Mouse (Mus musculus) ES-CJ7 (cell line): Measurements from ENCODE around the gene Ubxn7.

ENCODE experiments used
- DNase-seq: peaks from one replicate; pipeline ENCODE4 v3.0.0; 2011; ENCODE audit warnings: low read depth, low spot score

Ubxn7 gene

GRCm38 (mm10) chr16:32382901-32383300 lies 50.8 kb downstream of the Ubxn7 start:
- no peak for DNase-seq

- no peak for DNase-seq
These were observed 52.8 kb downstream of the Ubxn7 start for GRCm38 (mm10) chr16:32384885-32385284.

- DNase-seq: no peak
These were observed 54.8 kb downstream of the Ubxn7 start for GRCm38 (mm10) chr16:32386826-32387225.

- DNase-seq: no peak
These were observed 57.0 kb downstream of the Ubxn7 start for GRCm38 (mm10) chr16:32389049-32389448.

- no peak for DNase-seq
These were observed 57.8 kb downstream of the Ubxn7 start for GRCm38 (mm10) chr16:32389841-32390240.

GRCm38 (mm10) chr16:32390882-32391281 lies 58.8 kb downstream of the Ubxn7 start:
- no peak for DNase-seq

- no peak for DNase-seq
These were observed 63.9 kb downstream of the Ubxn7 start for GRCm38 (mm10) chr16:32395679-32396540.

GRCm38 (mm10) chr16:32396541-32396835 lies 64.4 kb downstream of the Ubxn7 start:
- DNase-seq: no peak

GRCm38 (mm10) chr16:32398206-32398605 lies 66.1 kb downstream of the Ubxn7 start:
- DNase-seq: no peak

- no peak for DNase-seq
These were observed 68.2 kb downstream of the Ubxn7 start, which contains the start of gene Tm4sf19 for GRCm38 (mm10) chr16:32400267-32400666. Tm4sf19 (plus strand) TSS chr16:32400506.

- no peak for DNase-seq
These were observed 69.4 kb downstream of the Ubxn7 start for GRCm38 (mm10) chr16:32401335-32401965.

GRCm38 (mm10) chr16:32402818-32403217 lies 70.8 kb downstream of the Ubxn7 start:
- DNase-seq: no peak

- no peak for DNase-seq
These were observed 73.7 kb downstream of the Ubxn7 start for GRCm38 (mm10) chr16:32405716-32406115.

GRCm38 (mm10) chr16:32406671-32407070 lies 74.6 kb downstream of the Ubxn7 start:
- no peak for DNase-seq

GRCm38 (mm10) chr16:32407730-32408129 lies 75.7 kb downstream of the Ubxn7 start:
- DNase-seq: no peak

- DNase-seq: no peak
These were observed 85.4 kb downstream of the Ubxn7 start for GRCm38 (mm10) chr16:32417457-32417856.

GRCm38 (mm10) chr16:32419517-32420483 lies 87.7 kb downstream of the Ubxn7 start, which contains the start of gene Tctex1d2:
Tctex1d2 (plus strand) TSS chr16:32419702.
- DNase-seq: peak; percentile 98

- no peak for DNase-seq
These were observed 95.4 kb downstream of the Ubxn7 start for GRCm38 (mm10) chr16:32427506-32427905.

GRCm38 (mm10) chr16:32430474-32431046 lies 98.5 kb downstream of the Ubxn7 start, which contains the start of gene Pcyt1a:
Pcyt1a (plus strand) TSS chr16:32430921.
- peak; percentile 91 for DNase-seq

- peak; percentile 17 for DNase-seq
These were observed 99.1 kb downstream of the Ubxn7 start for GRCm38 (mm10) chr16:32431047-32431591.

GRCm38 (mm10) chr16:32431926-32432325 lies 99.9 kb downstream of the Ubxn7 start:
- no peak for DNase-seq
